Mouse (Mus musculus): ENCODE results near the gene Nfe2l2. TPM values are rescaled to one million over a fixed set of nuclear protein-coding genes. Genes with fewer than 3 reads are reported as not detected.

Gene Nfe2l2
- total and polyA plus RNA-seq, 2 experiments from 2014 or later = 47.1 to 50.1 TPM

GRCm38 (mm10) chr2:75748841-75749240 lies 44.4 kb upstream of the Nfe2l2 start:
- Histone ChIP-seq H3K4me1 (ENCODE audit: control insufficient read depth, insufficient read depth) (no peaks in the 10 kb centered on the region), H3K4me3 (ENCODE audit: low read depth, low read length) (no peak overlapping the region), H3K4me2 (ENCODE audit: low read depth, low read length) (no peak overlapping the region), H3K36me3 (replicated peaks; ENCODE audit: control insufficient read depth, insufficient read depth, low read length) (no peaks in the 10 kb centered on the region), H3K27me3 (ENCODE audit: control insufficient read depth, insufficient read depth, low read length) (no peaks in the 10 kb centered on the region), H3K9ac (replicated peaks; ENCODE audit: low read depth, low read length) (no peak overlapping the region), H3K9me3 (replicated peaks; ENCODE audit: control insufficient read depth, low read length) (no peaks in the 10 kb centered on the region), H3K27ac (ENCODE audit: low read depth) (no peak overlapping the region)
- ATAC-seq (ENCODE audit: insufficient read depth, low read depth) = no peak
- no peak for DNase-seq (ENCODE audit: low spot score)
- 83% methylated on average over 6 of the region's 6 CpGs for WGBS
- TF ChIP-seq EP300 (IDR thresholded peaks at IDR 0.05; ENCODE audit: low read depth) (no peak), CTCF (IDR thresholded peaks at IDR 0.05; ENCODE audit: low read depth) (no peak)

GRCm38 (mm10) chr2:75737006-75737503 lies 32.6 kb upstream of the Nfe2l2 start:
- Histone ChIP-seq H3K4me3 (ENCODE audit: low read depth, low read length) (no peak overlapping the region), H3K4me2 (ENCODE audit: low read depth, low read length) (no peak overlapping the region), H3K36me3 (replicated peaks; ENCODE audit: control insufficient read depth, insufficient read depth, low read length) (no peaks in the 10 kb centered on the region), H3K9me3 (replicated peaks; ENCODE audit: control insufficient read depth, low read length) (no peaks in the 10 kb centered on the region), H3K27me3 (ENCODE audit: control insufficient read depth, insufficient read depth, low read length) (no peaks in the 10 kb centered on the region), H3K9ac (replicated peaks; ENCODE audit: low read depth, low read length) (no peak overlapping the region), H3K27ac (ENCODE audit: low read depth) (no peak overlapping the region), H3K4me1 (ENCODE audit: control insufficient read depth, insufficient read depth) (no peaks in the 10 kb centered on the region)
- TF ChIP-seq EP300 (IDR thresholded peaks at IDR 0.05; ENCODE audit: low read depth) (no peak), CTCF (IDR thresholded peaks at IDR 0.05; ENCODE audit: low read depth) (no peak)
- no peak for DNase-seq (ENCODE audit: low spot score)
- WGBS = 47% methylated on average over 2 of the region's 2 CpGs
- no peak for ATAC-seq (ENCODE audit: insufficient read depth, low read depth)

GRCm38 (mm10) chr2:75734196-75734865 lies 29.9 kb upstream of the Nfe2l2 start:
- H3K9ac ChIP-seq (replicated peaks; ENCODE audit: low read depth, low read length) = no peak overlapping the region
- no peak overlapping the region for H3K4me3 ChIP-seq (ENCODE audit: low read depth, low read length)
- DNase-seq (ENCODE audit: low spot score) (no peak), ATAC-seq (ENCODE audit: insufficient read depth, low read depth) (no peak)
- H3K36me3 ChIP-seq (replicated peaks; ENCODE audit: control insufficient read depth, insufficient read depth, low read length) = no peaks in the 10 kb centered on the region
- H3K27me3 ChIP-seq (ENCODE audit: control insufficient read depth, insufficient read depth, low read length) = no peaks in the 10 kb centered on the region
- 71% methylated on average over 5 of the region's 5 CpGs for WGBS
- H3K4me1 ChIP-seq (ENCODE audit: control insufficient read depth, insufficient read depth) = peaks cover 16% of the 10 kb centered on the region
- H3K27ac ChIP-seq (ENCODE audit: low read depth) = no peak overlapping the region
- H3K9me3 ChIP-seq (replicated peaks; ENCODE audit: control insufficient read depth, low read length) = no peaks in the 10 kb centered on the region
- H3K4me2 ChIP-seq (ENCODE audit: low read depth, low read length) = no peak overlapping the region
- no peak for TF ChIP-seq EP300 (IDR thresholded peaks at IDR 0.05; ENCODE audit: low read depth)
- TF ChIP-seq CTCF (IDR thresholded peaks at IDR 0.05; ENCODE audit: low read depth) = no peak

- DNase-seq (ENCODE audit: low spot score) = no peak
- no peak for ATAC-seq (ENCODE audit: insufficient read depth, low read depth)
Measured at GRCm38 (mm10) chr2:75733177-75733576, 28.7 kb upstream of the Nfe2l2 start.

GRCm38 (mm10) chr2:75731929-75732328 lies 27.5 kb upstream of the Nfe2l2 start:
- no peaks in the 10 kb centered on the region for H3K9me3 ChIP-seq (replicated peaks; ENCODE audit: control insufficient read depth, low read length)
- H3K27ac ChIP-seq (ENCODE audit: low read depth) = no peak overlapping the region
- no peak overlapping the region for H3K4me2 ChIP-seq (ENCODE audit: low read depth, low read length)
- no peaks in the 10 kb centered on the region for H3K36me3 ChIP-seq (replicated peaks; ENCODE audit: control insufficient read depth, insufficient read depth, low read length)
- 53% methylated on average over 2 of the region's 2 CpGs for whole genome bisulfite sequencing
- peaks cover 16% of the 10 kb centered on the region for H3K4me1 ChIP-seq (ENCODE audit: control insufficient read depth, insufficient read depth)
- H3K4me3 ChIP-seq (ENCODE audit: low read depth, low read length) = no peak overlapping the region
- TF ChIP-seq CTCF (IDR thresholded peaks at IDR 0.05; ENCODE audit: low read depth) (no peak), EP300 (IDR thresholded peaks at IDR 0.05; ENCODE audit: low read depth) (no peak)
- DNase-seq (ENCODE audit: low spot score) (no peak), ATAC-seq (ENCODE audit: insufficient read depth, low read depth) (no peak)
- no peaks in the 10 kb centered on the region for H3K27me3 ChIP-seq (ENCODE audit: control insufficient read depth, insufficient read depth, low read length)
- no peak overlapping the region for H3K9ac ChIP-seq (replicated peaks; ENCODE audit: low read depth, low read length)

More at GRCm38 (mm10) chr2:75733177-75733576, 28.7 kb upstream of the Nfe2l2 start:
- H3K9ac ChIP-seq (replicated peaks; ENCODE audit: low read depth, low read length) = no peak overlapping the region
- H3K4me3 ChIP-seq (ENCODE audit: low read depth, low read length) = no peak overlapping the region
- H3K36me3 ChIP-seq (replicated peaks; ENCODE audit: control insufficient read depth, insufficient read depth, low read length) = no peaks in the 10 kb centered on the region
- TF ChIP-seq EP300 (IDR thresholded peaks at IDR 0.05; ENCODE audit: low read depth) (no peak), CTCF (IDR thresholded peaks at IDR 0.05; ENCODE audit: low read depth) (no peak)
- peaks cover 16% of the 10 kb centered on the region for H3K4me1 ChIP-seq (ENCODE audit: control insufficient read depth, insufficient read depth)
- WGBS = 84% methylated on average over 7 of the region's 7 CpGs
- no peak overlapping the region for H3K4me2 ChIP-seq (ENCODE audit: low read depth, low read length)
- no peaks in the 10 kb centered on the region for H3K9me3 ChIP-seq (replicated peaks; ENCODE audit: control insufficient read depth, low read length)
- H3K27ac ChIP-seq (ENCODE audit: low read depth) = no peak overlapping the region
- H3K27me3 ChIP-seq (ENCODE audit: control insufficient read depth, insufficient read depth, low read length) = no peaks in the 10 kb centered on the region

- Histone ChIP-seq H3K4me2 (ENCODE audit: low read depth, low read length) (no peak overlapping the region), H3K27ac (ENCODE audit: low read depth) (no peak overlapping the region), H3K9me3 (replicated peaks; ENCODE audit: control insufficient read depth, low read length) (no peaks in the 10 kb centered on the region), H3K27me3 (ENCODE audit: control insufficient read depth, insufficient read depth, low read length) (no peaks in the 10 kb centered on the region), H3K9ac (replicated peaks; ENCODE audit: low read depth, low read length) (no peak overlapping the region), H3K36me3 (replicated peaks; ENCODE audit: control insufficient read depth, insufficient read depth, low read length) (no peaks in the 10 kb centered on the region), H3K4me1 (ENCODE audit: control insufficient read depth, insufficient read depth) (peaks cover 16% of the 10 kb centered on the region), H3K4me3 (ENCODE audit: low read depth, low read length) (no peak overlapping the region)
- TF ChIP-seq CTCF (IDR thresholded peaks at IDR 0.05; ENCODE audit: low read depth) = no peak
- no peak for TF ChIP-seq EP300 (IDR thresholded peaks at IDR 0.05; ENCODE audit: low read depth)
- WGBS = 54% methylated on average over 5 of the region's 5 CpGs
- ATAC-seq (ENCODE audit: insufficient read depth, low read depth) = no peak
- no peak for DNase-seq (ENCODE audit: low spot score)
Measured at GRCm38 (mm10) chr2:75731233-75731651, 26.8 kb upstream of the Nfe2l2 start.

Measured in heart, postnatal 0 days (tissue).